Mouse (Mus musculus): ENCODE data around the gene Ccnyl1. TPM values are rescaled to one million over a fixed set of nuclear protein-coding genes. Genes with fewer than 3 reads are reported as not detected.
A peak's percentile ranks its signal among the peaks of the same experiment; 100 is the strongest.

The Ccnyl1 gene
- polyA plus RNA-seq, 1 experiment from 2014 or later, result 3.9 TPM

- Histone ChIP-seq H3K4me3 (ENCODE audit: low read depth, low read length) (no peak overlapping the region), H3K36me3 (ENCODE audit: insufficient read depth, low read length) (no peaks in the 10 kb centered on the region), H3K27me3 (replicated peaks; ENCODE audit: insufficient read depth, low read length) (no peaks in the 10 kb centered on the region), H3K4me1 (ENCODE audit: insufficient read depth, low read depth, low read length) (no peaks in the 10 kb centered on the region), H3K9ac (replicated peaks; ENCODE audit: low read depth) (no peak overlapping the region), H3K27ac (ENCODE audit: low read length) (no peak overlapping the region), H3K9me3 (ENCODE audit: low read length) (no peaks in the 10 kb centered on the region), H3K4me2 (replicated peaks; ENCODE audit: low read depth, low read length) (no peak overlapping the region)
- ATAC-seq (no peak), DNase-seq (ENCODE audit: low spot score) (no peak)
- 69% methylated on average over 14 of the region's 14 CpGs for WGBS
- no peak for TF ChIP-seq CTCF (IDR thresholded peaks at IDR 0.05)
- no peak for TF ChIP-seq EP300 (IDR thresholded peaks at IDR 0.05)
Observed at GRCm38 (mm10) chr1:64712006-64712760, 21.9 kb downstream of the Ccnyl1 start.

- TF ChIP-seq CTCF (IDR thresholded peaks at IDR 0.05) (no peak), EP300 (IDR thresholded peaks at IDR 0.05) (no peak)
- peak; percentile 68 for ATAC-seq
- 59% methylated on average over 2 of the region's 2 CpGs for WGBS
- H3K27me3 ChIP-seq (replicated peaks; ENCODE audit: insufficient read depth, low read length), result no peaks in the 10 kb centered on the region
- H3K4me2 ChIP-seq (replicated peaks; ENCODE audit: low read depth, low read length), result no peak overlapping the region
- H3K36me3 ChIP-seq (ENCODE audit: insufficient read depth, low read length), result peaks cover 5% of the 10 kb centered on the region; the same call in 1 of the 2 replicates
- H3K9me3 ChIP-seq (ENCODE audit: low read length), result no peaks in the 10 kb centered on the region
- H3K9ac ChIP-seq (replicated peaks; ENCODE audit: low read depth), result no peak overlapping the region
- H3K4me3 ChIP-seq (ENCODE audit: low read depth, low read length), result no peak overlapping the region
- no peak overlapping the region for H3K27ac ChIP-seq (ENCODE audit: low read length)
- peak; percentile 42 for DNase-seq (ENCODE audit: low spot score)
- H3K4me1 ChIP-seq (ENCODE audit: insufficient read depth, low read depth, low read length), result no peaks in the 10 kb centered on the region
Observed at GRCm38 (mm10) chr1:64715458-64715857, 25.2 kb downstream of the Ccnyl1 start.

GRCm38 (mm10) chr1:64716589-64717304 is 26.5 kb downstream of the Ccnyl1 start:
- no peak overlapping the region for H3K9ac ChIP-seq (replicated peaks; ENCODE audit: low read depth)
- TF ChIP-seq CTCF (IDR thresholded peaks at IDR 0.05) (no peak), EP300 (IDR thresholded peaks at IDR 0.05) (no peak)
- H3K4me2 ChIP-seq (replicated peaks; ENCODE audit: low read depth, low read length), result no peak overlapping the region
- H3K4me3 ChIP-seq (ENCODE audit: low read depth, low read length), result no peak overlapping the region
- 0 out of 2 replicates have a peak, but pooled peaks have one; percentile 29 for ATAC-seq
- WGBS, result 56% methylated on average over 7 of the region's 7 CpGs
- peak; percentile 65 for DNase-seq (ENCODE audit: low spot score)
- no peak overlapping the region for H3K27ac ChIP-seq (ENCODE audit: low read length)
- peaks cover 8% of the 10 kb centered on the region; the same call in 1 of the 2 replicates for H3K36me3 ChIP-seq (ENCODE audit: insufficient read depth, low read length)
- H3K9me3 ChIP-seq (ENCODE audit: low read length), result no peaks in the 10 kb centered on the region
- no peaks in the 10 kb centered on the region for H3K27me3 ChIP-seq (replicated peaks; ENCODE audit: insufficient read depth, low read length)
- H3K4me1 ChIP-seq (ENCODE audit: insufficient read depth, low read depth, low read length), result no peaks in the 10 kb centered on the region

GRCm38 (mm10) chr1:64717504-64717903 is 27.2 kb downstream of the Ccnyl1 start:
- Histone ChIP-seq H3K9ac (replicated peaks; ENCODE audit: low read depth) (no peak overlapping the region), H3K27ac (ENCODE audit: low read length) (no peak overlapping the region), H3K4me2 (replicated peaks; ENCODE audit: low read depth, low read length) (no peak overlapping the region), H3K4me1 (ENCODE audit: insufficient read depth, low read depth, low read length) (no peaks in the 10 kb centered on the region), H3K36me3 (ENCODE audit: insufficient read depth, low read length) (peaks cover 8% of the 10 kb centered on the region; the same call in 1 of the 2 replicates), H3K9me3 (ENCODE audit: low read length) (no peaks in the 10 kb centered on the region), H3K27me3 (replicated peaks; ENCODE audit: insufficient read depth, low read length) (no peaks in the 10 kb centered on the region), H3K4me3 (ENCODE audit: low read depth, low read length) (no peak overlapping the region)
- TF ChIP-seq EP300 (IDR thresholded peaks at IDR 0.05), result no peak
- TF ChIP-seq CTCF (IDR thresholded peaks at IDR 0.05), result peak; percentile 78
- ATAC-seq (peak; percentile 76), DNase-seq (ENCODE audit: low spot score) (peak; percentile 61)

- no peak overlapping the region for H3K9ac ChIP-seq (replicated peaks; ENCODE audit: low read depth)
- no peak overlapping the region for H3K27ac ChIP-seq (ENCODE audit: low read length)
- WGBS, result 62% methylated on average over 10 of the region's 10 CpGs
- H3K4me2 ChIP-seq (replicated peaks; ENCODE audit: low read depth, low read length), result no peak overlapping the region
- no peak for TF ChIP-seq EP300 (IDR thresholded peaks at IDR 0.05)
- no peak for TF ChIP-seq CTCF (IDR thresholded peaks at IDR 0.05)
- H3K9me3 ChIP-seq (ENCODE audit: low read length), result no peaks in the 10 kb centered on the region
- H3K4me3 ChIP-seq (ENCODE audit: low read depth, low read length), result no peak overlapping the region
- H3K27me3 ChIP-seq (replicated peaks; ENCODE audit: insufficient read depth, low read length), result no peaks in the 10 kb centered on the region
- peaks cover 14% of the 10 kb centered on the region; the same call in 1 of the 2 replicates for H3K36me3 ChIP-seq (ENCODE audit: insufficient read depth, low read length)
- DNase-seq (ENCODE audit: low spot score) (no peak), ATAC-seq (no peak)
- no peaks in the 10 kb centered on the region for H3K4me1 ChIP-seq (ENCODE audit: insufficient read depth, low read depth, low read length)
Observed at GRCm38 (mm10) chr1:64721034-64721587, 30.9 kb downstream of the Ccnyl1 start.

- Histone ChIP-seq H3K4me1 (ENCODE audit: insufficient read depth, low read depth, low read length) (peaks cover 2% of the 10 kb centered on the region; the same call in 1 of the 2 replicates), H3K9ac (replicated peaks; ENCODE audit: low read depth) (no peak overlapping the region), H3K4me3 (ENCODE audit: low read depth, low read length) (no peak overlapping the region), H3K4me2 (replicated peaks; ENCODE audit: low read depth, low read length) (no peak overlapping the region), H3K27ac (ENCODE audit: low read length) (no peak overlapping the region), H3K27me3 (replicated peaks; ENCODE audit: insufficient read depth, low read length) (0 out of 2 replicates have a peak, but pooled peaks cover 7% of the 10 kb centered on the region), H3K36me3 (ENCODE audit: insufficient read depth, low read length) (no peaks in the 10 kb centered on the region), H3K9me3 (ENCODE audit: low read length) (no peaks in the 10 kb centered on the region)
- no peak for ATAC-seq
- no peak for DNase-seq (ENCODE audit: low spot score)
- 70% methylated on average over 4 of the region's 4 CpGs for WGBS
- TF ChIP-seq CTCF (IDR thresholded peaks at IDR 0.05) (no peak), EP300 (IDR thresholded peaks at IDR 0.05) (no peak)
Observed at GRCm38 (mm10) chr1:64730046-64730445, 39.8 kb downstream of the Ccnyl1 start.

Data from lung, postnatal 0 days (tissue).